Mouse (Mus musculus) forebrain, embryonic 16.5 days (tissue): Measurements from ENCODE around the gene Rps6kc1. TPM values are rescaled to one million over a fixed set of nuclear protein-coding genes. Genes with fewer than 3 reads are reported as not detected.

Experiments used
- ATAC-seq: fragments of 200-750 bp; cut with Nextera tagmentation; 2 replicates; pipeline ENCODE4 v1.8.0; 2017; ENCODE audit warnings: mild to moderate bottlenecking, moderate library complexity
- H3K27ac ChIP-seq: fragments of 300-500 bp; sonication (generic); 2 replicates; pipeline ENCODE4 v1.5.1; 2014; ENCODE audit warnings: low read length, control low read depth
- H3K27me3 ChIP-seq: fragments of 300-500 bp; sonication (generic); replicated peaks from 2 replicates; pipeline ENCODE4 v1.6.1; 2014; ENCODE audit warnings: low read length; ENCODE audit not compliant: control insufficient read depth, insufficient read depth
- H3K36me3 ChIP-seq: fragments of 300-500 bp; sonication (generic); 2 replicates; pipeline ENCODE4 v1.6.1; 2014; ENCODE audit not compliant: control insufficient read depth, insufficient read depth
- H3K4me1 ChIP-seq: fragments of 300-500 bp; sonication (generic); replicated peaks from 2 replicates; pipeline ENCODE4 v1.6.1; 2014; ENCODE audit warnings: low read length; ENCODE audit not compliant: control insufficient read depth, insufficient read depth
- H3K4me2 ChIP-seq: fragments of 300-500 bp; sonication (generic); 2 replicates; pipeline ENCODE4 v1.6.1; 2014; ENCODE audit warnings: mild to moderate bottlenecking, low read length, control low read depth
- H3K4me3 ChIP-seq: fragments of 300-500 bp; sonication (generic); replicated peaks from 2 replicates; pipeline ENCODE4 v1.5.1; 2014; ENCODE audit warnings: mild to moderate bottlenecking, low read length, control low read depth
- H3K9ac ChIP-seq: fragments of 300-500 bp; sonication (generic); replicated peaks from 2 replicates; pipeline ENCODE4 v1.6.1; 2014; ENCODE audit warnings: low read depth, low read length, control low read depth
- H3K9me3 ChIP-seq: fragments of 300-500 bp; sonication (generic); 2 replicates; pipeline ENCODE4 v1.6.1; 2016; ENCODE audit warnings: low read length; ENCODE audit not compliant: control insufficient read depth
- WGBS: fragments of 180-500 bp; shearing (Covaris S2); extraction: QIAGEN DNeasy Blood & Tissue Kit; methylation state at CpG from one replicate; pipeline ENCODE4 v1.1.7; 2014; 5-methylcytosine and 5-hydroxymethylcytosine counted together
- polyA plus RNA-seq: library from polyadenylated mRNA; unstranded; fragments of >200 nt; fragmentation: Nextera tagmentation; extraction: Ambion mirVana; gene quantifications from 2 replicates; pipeline ENCODE4 v1.2.1, GENCODE M21; 2015

Gene Rps6kc1
- polyA plus RNA-seq, 1 experiment from 2014 or later, result 31.9 TPM

DNA sequence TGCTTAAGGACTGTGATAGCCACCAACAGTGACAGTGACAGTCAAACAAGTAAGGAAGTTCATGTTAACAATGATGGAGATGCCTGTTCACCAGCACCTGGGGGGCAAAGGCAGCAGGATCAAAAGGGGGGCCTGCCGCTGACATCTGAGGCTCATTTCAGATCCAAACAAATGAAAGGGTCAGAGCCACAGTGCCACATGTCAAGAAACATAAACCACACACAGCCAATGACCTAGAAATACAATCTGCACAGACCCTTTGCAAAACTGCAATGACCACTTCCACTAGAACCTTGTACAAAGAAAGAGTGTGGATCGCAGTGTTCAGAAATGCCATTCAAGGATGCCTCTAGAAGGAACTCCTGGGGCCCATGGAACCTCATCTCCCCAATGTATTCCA is 23.5 kb downstream of the Rps6kc1 start:
- Histone ChIP-seq H3K4me2 (no peak overlapping the region), H3K27me3 (no peaks in the 10 kb centered on the region), H3K4me1 (no peaks in the 10 kb centered on the region), H3K9ac (no peak overlapping the region), H3K9me3 (no peaks in the 10 kb centered on the region), H3K36me3 (peaks cover 4% of the 10 kb centered on the region; the same call in 1 of the 2 replicates), H3K27ac (no peak overlapping the region), H3K4me3 (no peak overlapping the region)
- WGBS, result 95% methylated on average over 2 of the region's 2 CpGs
- no peak for ATAC-seq

DNA sequence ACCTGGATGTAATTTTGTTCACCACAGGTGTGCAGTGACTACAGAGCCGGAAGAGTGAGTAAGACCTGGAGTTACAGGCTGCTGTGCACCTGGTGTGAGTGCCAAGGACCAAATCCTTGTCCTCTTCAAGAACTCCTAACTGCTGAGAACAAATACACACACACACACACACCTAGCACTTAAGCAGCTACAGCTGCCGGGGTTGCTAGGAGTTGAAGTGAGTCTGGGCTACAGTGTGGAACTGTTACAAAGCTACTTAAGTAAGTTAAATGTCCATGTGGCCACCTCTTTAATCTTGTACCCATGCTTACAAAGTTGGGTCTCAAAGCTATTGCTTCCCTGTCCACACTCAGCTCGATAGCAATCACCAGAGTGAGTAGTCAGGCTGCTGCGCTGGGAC is 25.6 kb downstream of the Rps6kc1 start:
- Histone ChIP-seq H3K27me3 (no peaks in the 10 kb centered on the region), H3K9ac (no peak overlapping the region), H3K36me3 (peaks cover 4% of the 10 kb centered on the region; the same call in 1 of the 2 replicates), H3K9me3 (no peaks in the 10 kb centered on the region), H3K4me2 (no peak overlapping the region), H3K4me3 (no peak overlapping the region), H3K4me1 (no peaks in the 10 kb centered on the region), H3K27ac (no peak overlapping the region)
- ATAC-seq, result no peak
- WGBS, result 85% methylated on average over 4 of the region's 4 CpGs

DNA sequence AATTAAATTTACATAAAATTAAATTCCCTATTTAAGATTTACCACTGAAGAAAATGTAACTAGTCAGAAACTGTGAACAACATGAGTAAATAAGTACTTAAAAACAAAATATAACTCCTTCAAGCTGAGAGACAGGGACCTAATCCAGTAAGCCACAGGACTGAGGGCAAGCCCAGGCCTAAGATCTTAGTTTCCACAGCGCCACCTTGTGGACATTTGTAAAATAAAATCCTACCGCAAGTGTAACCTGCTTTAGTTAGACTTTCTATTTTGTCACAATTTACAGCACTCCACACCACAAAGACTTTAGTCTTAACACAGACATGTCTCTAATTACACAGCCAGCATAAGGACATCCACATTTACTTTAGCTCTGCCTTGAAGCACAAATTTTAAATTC is 30.1 kb downstream of the Rps6kc1 start:
- Histone ChIP-seq H3K27me3 (no peaks in the 10 kb centered on the region), H3K4me2 (no peak overlapping the region), H3K4me1 (no peaks in the 10 kb centered on the region), H3K27ac (no peak overlapping the region), H3K4me3 (no peak overlapping the region), H3K9me3 (no peaks in the 10 kb centered on the region), H3K9ac (no peak overlapping the region), H3K36me3 (peaks cover 2% of the 10 kb centered on the region; the same call in 1 of the 2 replicates)
- ATAC-seq, result no peak; the same call in 1 of the 2 replicates
- 2% methylated on average over 2 of the region's 2 CpGs for WGBS

DNA sequence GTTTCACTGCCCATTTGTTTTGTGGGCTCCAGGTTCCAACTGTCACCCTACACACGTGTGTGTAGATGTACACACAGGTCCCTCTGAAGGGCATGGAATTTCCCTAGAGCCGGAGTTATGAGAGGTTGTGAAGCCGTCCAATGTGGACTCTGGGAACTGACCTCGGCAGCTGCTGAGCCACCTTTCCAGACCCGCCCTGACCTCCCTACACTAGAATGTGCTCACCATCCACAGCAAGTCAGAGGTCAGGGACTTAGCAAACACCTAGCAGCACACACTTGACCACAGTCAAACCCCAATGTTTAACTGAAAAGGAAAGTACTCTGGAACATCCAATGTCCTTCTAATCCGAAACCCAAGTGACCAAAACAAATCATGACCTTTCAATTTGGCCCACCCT is 30.9 kb downstream of the Rps6kc1 start:
- 87% methylated on average over 6 of the region's 6 CpGs for WGBS

DNA sequence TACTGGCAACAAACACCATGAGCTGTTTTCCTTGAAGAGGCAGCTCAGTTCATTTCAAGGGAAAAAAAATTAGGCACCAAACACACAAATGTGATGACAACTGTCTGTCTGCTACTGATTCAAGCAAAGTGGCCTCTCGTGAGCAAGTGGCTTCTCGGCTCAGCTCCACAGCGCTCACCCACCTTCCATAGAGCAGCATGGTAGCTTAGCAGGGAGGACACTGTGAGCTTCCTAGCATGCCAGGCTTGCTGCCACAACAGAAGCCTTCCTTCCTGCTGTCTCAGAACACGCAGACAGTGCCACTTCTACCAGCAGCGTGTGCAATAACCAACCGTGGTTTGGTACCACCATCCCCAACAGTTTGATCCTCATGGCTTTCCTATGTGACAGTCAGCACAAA is 35.8 kb downstream of the Rps6kc1 start:
- Histone ChIP-seq H3K36me3 (peaks cover 12% of the 10 kb centered on the region), H3K27me3 (no peaks in the 10 kb centered on the region), H3K27ac (no peak overlapping the region), H3K4me2 (no peak overlapping the region), H3K4me3 (no peak overlapping the region), H3K9me3 (no peaks in the 10 kb centered on the region), H3K4me1 (no peaks in the 10 kb centered on the region), H3K9ac (no peak overlapping the region)
- ATAC-seq, result no peak
- WGBS, result 92% methylated on average over 6 of the region's 6 CpGs

More for the DNA sequence above, 30.9 kb downstream of the Rps6kc1 start:
- Histone ChIP-seq H3K9ac (no peak overlapping the region), H3K36me3 (peaks cover 2% of the 10 kb centered on the region; the same call in 1 of the 2 replicates), H3K9me3 (no peaks in the 10 kb centered on the region), H3K4me2 (no peak overlapping the region), H3K4me3 (no peak overlapping the region), H3K27ac (no peak overlapping the region), H3K4me1 (no peaks in the 10 kb centered on the region), H3K27me3 (no peaks in the 10 kb centered on the region)
- no peak for ATAC-seq

DNA sequence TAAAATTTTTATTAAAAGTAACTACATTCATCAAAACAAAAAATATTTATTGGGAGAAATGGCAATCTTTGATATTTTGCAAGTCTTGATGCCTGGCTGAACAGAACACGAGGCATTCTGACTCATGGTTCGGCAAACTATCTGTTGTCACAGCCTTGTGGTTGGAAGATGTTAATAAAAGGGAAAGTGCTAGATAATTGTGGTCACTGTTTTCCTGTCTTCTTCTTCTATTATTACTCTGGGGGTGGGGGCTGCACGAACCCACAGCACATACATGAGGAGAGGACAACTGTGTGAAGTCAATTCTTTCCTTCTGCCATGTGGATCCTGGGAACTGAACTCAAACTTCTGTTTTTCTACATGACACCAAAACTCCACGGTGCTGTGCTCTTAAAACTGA is 36.5 kb downstream of the Rps6kc1 start:
- Histone ChIP-seq H3K4me2 (no peak overlapping the region), H3K4me1 (no peaks in the 10 kb centered on the region), H3K27ac (no peak overlapping the region), H3K36me3 (peaks cover 12% of the 10 kb centered on the region), H3K9ac (no peak overlapping the region), H3K4me3 (no peak overlapping the region), H3K9me3 (no peaks in the 10 kb centered on the region), H3K27me3 (no peaks in the 10 kb centered on the region)
- WGBS, result 90% methylated on average over 4 of the region's 4 CpGs
- ATAC-seq, result no peak

DNA sequence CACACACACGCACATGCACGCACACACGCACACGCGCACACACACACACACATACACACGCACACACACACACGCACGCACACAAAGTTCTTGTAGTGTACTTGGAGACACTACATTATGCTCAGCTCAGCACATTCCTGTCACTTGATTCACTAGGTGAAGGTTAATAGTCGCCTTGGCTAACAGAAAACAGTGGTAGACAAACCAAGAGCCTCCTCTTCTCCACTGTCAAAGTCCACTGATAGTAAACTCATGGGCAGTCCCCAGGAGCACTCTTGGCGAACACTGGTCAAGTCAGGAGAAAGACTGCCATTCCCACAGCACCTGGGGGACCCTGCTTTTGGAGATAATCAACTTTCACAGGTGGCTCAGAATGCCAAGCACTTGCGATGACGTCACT is 40.5 kb downstream of the Rps6kc1 start:
- H3K9ac ChIP-seq, result no peak overlapping the region
- H3K4me2 ChIP-seq, result no peak overlapping the region
- ATAC-seq, result no peak
- H3K27me3 ChIP-seq, result no peaks in the 10 kb centered on the region
- WGBS, result 95% methylated on average over 12 of the region's 12 CpGs
- H3K4me3 ChIP-seq, result no peak overlapping the region
- no peaks in the 10 kb centered on the region for H3K4me1 ChIP-seq
- H3K27ac ChIP-seq, result no peak overlapping the region
- peaks cover 10% of the 10 kb centered on the region for H3K36me3 ChIP-seq
- no peaks in the 10 kb centered on the region for H3K9me3 ChIP-seq

DNA sequence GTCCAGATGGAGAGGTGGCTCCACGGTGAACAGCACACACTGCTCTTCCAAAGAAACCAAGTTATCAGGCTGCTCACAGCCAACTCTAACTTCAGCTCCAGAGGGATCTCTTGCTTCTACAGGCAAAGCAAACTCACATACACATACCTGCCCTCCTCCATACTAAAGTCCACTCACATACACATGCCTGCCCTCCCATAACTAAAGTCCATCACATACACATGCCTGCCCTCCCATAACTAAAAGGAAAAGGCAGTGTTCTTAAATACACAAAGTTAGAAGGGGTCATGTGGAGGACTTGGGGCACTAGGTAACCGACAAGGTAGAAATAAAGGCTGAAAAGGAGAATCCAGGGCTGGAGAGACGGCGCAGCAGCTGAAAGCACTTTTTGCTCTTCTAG is 41.6 kb downstream of the Rps6kc1 start:
- Histone ChIP-seq H3K9ac (no peak overlapping the region), H3K27ac (no peak overlapping the region), H3K4me1 (no peaks in the 10 kb centered on the region), H3K4me3 (no peak overlapping the region), H3K36me3 (peaks cover 10% of the 10 kb centered on the region), H3K27me3 (no peaks in the 10 kb centered on the region), H3K9me3 (no peaks in the 10 kb centered on the region), H3K4me2 (no peak overlapping the region)
- ATAC-seq, result no peak
- WGBS, result 92% methylated on average over 4 of the region's 4 CpGs

DNA sequence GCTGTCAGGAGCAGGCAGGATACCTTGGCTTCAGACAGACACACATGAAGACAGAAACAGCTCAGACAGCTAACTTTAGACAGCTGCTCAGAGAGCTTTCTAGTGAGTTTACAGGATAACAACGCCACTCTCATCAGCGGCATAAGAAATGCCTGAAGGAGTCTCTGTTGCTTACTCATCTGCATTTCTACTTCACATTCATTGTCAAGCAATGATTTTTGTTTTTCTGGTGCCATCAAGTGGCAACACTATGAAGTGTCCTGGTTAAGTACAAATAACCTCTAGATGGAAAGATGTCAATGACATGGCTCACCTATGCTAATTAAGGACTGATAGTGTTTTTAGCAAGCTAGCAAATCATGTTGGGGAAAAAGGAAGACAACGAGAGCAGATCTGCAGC is 42.8 kb downstream of the Rps6kc1 start:
- Histone ChIP-seq H3K27ac (no peak overlapping the region), H3K36me3 (peaks cover 10% of the 10 kb centered on the region), H3K9me3 (no peaks in the 10 kb centered on the region), H3K27me3 (no peaks in the 10 kb centered on the region), H3K4me2 (no peak overlapping the region), H3K4me3 (no peak overlapping the region), H3K4me1 (no peaks in the 10 kb centered on the region), H3K9ac (no peak overlapping the region)
- ATAC-seq, result no peak
- WGBS, result 68% methylated on average over 3 of the region's 3 CpGs

DNA sequence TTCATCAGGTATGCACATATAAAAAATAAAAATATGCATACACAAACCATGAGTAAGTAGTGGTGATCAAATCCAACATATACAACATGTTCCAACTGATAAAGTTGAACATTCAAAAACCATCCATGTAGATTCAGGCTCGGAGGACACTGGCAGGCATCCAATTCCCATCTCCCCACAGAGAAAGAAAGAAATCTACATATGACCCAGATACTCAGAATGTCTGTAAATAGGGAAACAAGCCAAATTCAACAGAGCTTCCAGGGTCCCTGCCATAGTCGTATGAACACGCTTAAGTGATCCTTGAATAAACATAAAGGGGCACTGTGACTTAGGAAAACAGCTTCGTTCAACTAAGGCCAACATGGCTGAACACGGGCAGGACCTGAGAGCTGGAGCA is 49.9 kb downstream of the Rps6kc1 start:
- Histone ChIP-seq H3K4me3 (no peak overlapping the region), H3K27me3 (no peaks in the 10 kb centered on the region), H3K36me3 (no peaks in the 10 kb centered on the region), H3K9ac (no peak overlapping the region), H3K4me2 (no peak overlapping the region), H3K4me1 (no peaks in the 10 kb centered on the region), H3K9me3 (no peaks in the 10 kb centered on the region), H3K27ac (no peak overlapping the region)
- WGBS, result 31% methylated on average over 5 of the region's 5 CpGs
- ATAC-seq, result no peak
